Mouse (Mus musculus) kidney, adult 11 months (tissue): ENCODE results near the gene Yju2.

Source experiments
- DNase-seq: peaks from one replicate; pipeline ENCODE4 v3.0.0; 2022

Yju2 gene

DNA sequence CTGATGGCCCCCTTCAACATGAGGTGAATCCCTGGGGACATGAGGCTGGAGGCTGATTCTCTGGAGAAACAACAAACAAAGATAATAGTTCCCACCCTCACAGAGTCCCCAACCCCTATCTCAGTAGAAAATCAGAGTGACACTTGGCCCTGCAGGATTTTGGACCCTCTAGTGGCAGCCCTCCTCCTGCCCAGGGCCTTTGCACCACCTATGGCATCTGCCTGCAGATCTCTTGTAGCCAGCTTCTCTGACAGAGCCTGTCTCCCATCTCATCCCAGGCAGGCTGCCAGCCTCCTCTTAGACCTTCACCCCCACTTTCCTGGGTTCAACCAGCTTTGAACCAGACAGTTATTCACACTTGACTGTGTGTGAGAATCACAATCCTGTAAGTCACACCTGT, 1.9 kb downstream of the Yju2 start:
- DNase-seq: no peak

DNA sequence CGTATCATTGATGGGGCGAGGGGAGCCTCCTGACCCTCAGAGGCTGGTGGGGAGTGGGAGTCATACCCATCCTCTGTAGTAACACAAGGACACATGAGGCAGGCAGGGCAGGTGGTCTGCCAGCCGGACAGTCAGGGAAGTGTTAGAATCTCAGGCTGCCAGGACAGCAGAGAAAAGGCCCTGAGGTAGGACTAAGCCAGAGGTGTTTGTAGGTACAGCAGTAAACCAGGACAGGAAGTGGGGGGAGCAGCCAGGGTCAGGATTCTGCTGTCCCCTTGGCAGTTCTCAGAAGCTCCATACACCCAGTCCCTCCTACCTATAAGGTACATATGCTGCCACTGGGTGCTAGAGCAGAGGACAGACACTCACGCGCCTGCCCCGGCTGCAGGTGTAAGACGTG, 2.7 kb downstream of the Yju2 start:
- no peak for DNase-seq

DNA sequence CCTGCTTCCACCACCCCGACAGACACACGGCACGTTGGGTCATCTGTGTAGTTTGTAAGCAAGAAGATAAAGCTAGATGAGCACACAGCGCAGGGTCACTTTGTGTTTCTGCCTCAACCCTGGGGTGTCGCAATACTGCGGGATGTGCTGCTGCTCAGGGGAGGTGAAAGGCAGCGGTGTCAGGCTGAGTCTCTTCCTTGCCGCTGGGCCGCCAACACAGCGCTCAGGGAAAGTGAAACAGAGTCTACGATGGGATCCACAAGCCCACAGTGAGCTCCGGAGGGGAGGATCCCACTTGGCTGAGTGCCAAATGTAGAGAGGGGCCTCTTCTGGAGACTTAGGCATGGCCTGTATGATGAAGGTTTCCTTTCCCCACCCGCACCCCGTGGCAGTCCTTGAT, 4.3 kb downstream of the Yju2 start:
- no peak for DNase-seq

DNA sequence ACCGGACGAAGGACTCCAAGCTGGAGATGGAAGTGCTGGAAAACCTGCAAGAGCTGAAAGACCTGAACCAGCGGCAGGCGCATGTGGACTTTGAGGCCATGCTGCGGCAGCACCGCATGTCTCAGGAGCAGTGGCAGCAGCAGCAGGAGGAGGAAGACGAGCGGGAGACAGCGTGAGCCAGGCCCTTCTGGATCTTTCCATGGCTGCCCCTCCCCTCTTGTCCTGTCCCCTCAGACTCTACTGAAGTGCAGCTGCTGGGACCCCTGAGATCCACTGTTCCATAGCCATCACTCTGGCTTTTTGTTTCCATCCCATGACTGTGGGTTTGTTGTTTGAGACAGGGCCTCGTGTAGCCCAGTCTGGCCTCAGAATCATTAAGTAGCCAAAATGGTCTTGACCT, 5.6 kb downstream of the Yju2 start:
- no peak for DNase-seq

DNA sequence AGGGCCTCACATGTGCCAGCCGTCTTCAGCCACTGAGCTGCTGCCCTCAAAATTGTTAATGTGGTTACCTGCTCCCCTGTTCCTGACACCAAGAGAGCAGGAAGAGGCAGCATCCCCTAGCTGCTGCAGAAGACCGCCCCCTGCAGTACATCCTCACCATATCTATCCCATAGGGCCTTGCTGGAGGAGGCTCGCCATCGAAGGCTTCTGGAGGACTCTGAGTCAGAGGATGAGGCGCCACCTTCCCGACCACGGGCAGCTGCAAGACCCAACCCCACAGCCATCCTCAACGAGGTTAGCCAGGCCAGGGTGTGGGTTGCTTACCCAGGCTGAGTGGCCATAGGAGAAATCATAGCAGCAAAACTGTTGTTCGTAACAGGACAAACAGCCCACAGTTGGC, 6.1 kb downstream of the Yju2 start:
- DNase-seq: no peak

DNA sequence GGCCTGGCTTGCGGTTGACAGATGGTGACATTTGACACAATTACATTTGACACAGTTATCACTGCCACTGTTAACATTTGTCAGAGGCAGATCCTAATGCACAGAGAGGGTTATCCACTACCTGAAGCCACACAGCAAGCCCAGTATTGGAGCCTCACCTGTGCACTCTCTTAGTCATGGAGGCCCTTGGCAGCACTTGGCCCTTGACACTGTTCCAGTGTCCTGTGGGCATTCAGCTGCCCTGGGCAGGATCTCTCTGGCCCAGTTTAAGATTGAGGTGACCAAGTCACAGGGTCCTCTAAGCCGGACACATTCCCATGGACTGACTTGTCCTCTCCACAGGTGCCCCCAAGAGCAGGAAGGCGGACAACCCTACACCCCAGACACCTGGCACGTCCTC, 8.3 kb downstream of the Yju2 start:
- no peak for DNase-seq

DNA sequence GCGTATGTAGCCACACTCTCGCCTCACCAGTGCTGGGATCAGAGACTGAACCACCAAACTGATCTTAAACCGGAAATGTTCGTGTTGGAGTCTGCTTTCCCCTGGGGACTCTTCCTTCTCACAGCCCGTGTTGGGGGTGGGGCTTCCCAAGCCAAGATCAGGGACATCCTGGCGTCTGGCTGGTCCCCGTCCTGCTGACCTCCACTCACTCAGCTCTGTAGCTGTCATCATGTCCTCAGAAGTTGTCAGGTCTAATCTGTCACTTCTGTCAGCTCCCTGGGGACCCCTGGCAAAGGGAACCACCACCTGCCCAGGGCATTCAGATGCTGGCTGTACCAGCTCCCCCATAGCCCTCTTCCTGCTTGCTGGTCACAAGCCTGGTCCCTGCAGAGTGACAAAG, 9.3 kb downstream of the Yju2 start:
- peak; percentile 27 for DNase-seq

DNA sequence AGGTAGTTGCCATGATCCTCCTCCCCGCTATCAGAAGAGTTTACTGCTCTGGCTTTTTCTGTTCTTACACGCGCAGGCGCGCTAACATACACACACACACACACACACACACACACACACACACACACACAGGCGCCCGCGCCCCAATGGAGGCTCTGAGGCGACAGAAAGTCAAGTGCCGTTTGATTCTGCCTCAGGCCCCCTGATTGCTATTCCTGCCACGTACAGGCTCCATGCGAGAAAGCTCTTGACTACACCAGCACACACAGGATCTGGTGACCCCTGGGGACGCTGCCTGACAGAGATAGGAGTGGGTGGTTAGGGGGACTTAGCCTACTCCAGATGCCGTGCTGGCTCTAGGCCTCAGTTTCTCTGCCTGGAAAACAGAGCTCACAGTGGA, 10.7 kb downstream of the Yju2 start:
- peak; percentile 70 for DNase-seq

DNA sequence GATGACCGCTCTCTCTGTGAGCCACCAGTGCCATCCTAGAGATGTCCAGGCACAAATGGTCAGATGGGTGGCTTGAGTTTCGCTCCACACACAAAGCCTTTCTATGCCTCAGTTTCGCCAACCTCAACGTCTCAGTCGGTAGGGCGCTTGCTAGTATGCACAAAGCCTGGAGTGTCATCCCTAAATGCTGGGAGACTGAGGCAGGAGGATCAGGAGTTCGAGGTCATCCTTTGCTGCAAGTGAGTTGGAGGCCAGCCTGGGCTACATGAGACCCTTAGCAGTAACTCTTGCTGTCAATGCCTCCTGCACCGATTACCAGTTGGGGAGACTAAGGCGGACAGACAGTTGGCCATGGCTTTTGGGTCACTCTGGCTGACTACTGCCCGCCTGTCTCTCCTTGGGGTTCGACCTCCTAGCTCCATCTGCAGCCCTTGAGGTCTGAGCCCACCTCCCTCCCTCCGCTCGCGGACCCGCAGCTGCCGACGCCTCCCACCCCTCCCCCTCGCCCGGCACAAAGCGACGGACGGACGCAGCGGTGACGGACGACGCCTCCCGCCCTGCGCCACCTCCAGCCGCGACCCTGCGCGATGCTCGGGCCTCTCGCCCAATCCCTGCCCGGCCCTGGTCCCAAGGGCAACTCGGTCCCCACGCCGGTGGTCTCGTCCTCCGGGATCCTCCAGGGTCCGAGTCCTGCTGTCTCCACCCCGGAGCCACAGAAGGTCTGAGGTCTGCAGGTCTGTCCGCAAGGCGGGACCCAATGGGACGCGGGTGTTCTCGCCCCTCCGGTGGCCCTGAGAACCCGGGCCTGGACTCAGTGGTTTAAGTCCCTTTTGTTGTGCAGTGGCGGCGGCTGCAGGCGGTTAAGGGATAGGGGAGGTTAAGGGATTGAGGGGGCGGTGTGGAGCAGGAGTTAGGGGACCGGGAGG, 11.3 kb downstream of the Yju2 start, which contains the start of gene Shd:
Gene Shd, plus strand, starts transcription at position 502 of the 926 bp plus-strand sequence.
- DNase-seq: no peak

DNA sequence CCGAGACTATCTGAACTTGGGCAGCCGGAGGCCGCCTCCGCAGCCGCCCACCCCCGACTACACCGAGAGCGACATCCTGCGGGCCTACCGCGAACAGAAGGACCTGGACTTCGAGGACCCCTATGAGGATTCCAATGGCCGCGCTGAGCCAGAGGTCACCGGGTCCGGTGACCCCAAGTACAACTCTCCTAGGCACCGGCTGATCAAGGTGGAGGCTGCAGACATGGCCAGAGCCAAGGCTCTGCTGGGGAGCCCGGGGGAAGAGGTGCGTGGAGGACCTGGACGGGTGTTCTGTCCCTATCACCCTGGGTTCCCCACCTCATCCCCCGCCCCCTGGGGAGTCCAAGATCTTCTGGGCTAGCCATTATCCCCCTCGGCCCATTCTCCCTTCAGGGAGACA, 12.6 kb downstream of the Yju2 start:
- DNase-seq: no peak

DNA sequence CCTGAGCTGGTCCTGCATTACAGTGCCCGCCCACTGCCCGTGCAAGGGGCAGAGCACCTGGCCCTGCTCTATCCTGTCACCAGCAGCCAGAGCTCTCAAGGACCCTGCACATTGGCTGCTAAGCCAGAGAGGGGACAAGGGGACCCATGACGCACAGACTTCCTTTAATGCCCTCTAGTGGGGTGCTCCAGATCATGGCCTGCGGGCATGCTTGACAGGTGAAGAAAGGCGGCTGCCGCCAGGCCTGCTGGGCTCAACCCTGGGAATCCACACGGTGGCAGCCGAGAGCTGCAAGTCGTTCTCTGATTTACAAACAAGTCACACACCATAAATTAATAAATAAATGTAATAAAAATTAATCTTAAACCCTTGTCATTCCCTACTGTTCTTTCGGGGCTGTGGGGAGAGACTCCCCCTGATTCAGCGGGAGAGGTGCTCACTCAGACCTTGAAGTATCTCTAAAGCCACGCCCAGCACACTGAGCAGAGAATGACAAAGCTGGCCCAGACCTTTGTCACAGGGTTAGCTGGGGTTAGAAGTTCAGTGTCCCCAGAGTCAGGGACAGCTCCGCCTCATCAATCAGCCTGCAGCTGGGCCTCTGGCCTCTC, 17.5 kb downstream of the Yju2 start:
- peak; percentile 75 for DNase-seq

DNA sequence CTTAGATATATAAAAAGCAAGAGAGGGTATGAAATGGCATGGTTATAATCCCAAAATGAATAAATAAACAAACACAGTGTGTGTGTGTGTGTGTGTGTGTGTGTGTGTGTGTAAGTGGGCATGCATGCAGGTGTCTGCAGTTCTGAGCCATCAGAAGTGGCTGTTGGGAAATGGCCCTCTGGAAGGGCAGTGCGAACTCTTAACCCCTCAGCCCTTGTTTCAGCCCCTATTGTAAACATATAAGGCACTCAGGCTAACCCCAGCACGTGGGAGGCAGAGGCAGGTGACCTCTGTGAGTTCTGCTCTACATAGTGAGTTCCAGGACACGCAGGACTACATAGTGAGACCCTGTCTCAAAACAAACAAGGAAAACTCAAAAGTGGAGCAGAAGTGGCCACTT, 18.4 kb downstream of the Yju2 start:
- DNase-seq: no peak

DNA sequence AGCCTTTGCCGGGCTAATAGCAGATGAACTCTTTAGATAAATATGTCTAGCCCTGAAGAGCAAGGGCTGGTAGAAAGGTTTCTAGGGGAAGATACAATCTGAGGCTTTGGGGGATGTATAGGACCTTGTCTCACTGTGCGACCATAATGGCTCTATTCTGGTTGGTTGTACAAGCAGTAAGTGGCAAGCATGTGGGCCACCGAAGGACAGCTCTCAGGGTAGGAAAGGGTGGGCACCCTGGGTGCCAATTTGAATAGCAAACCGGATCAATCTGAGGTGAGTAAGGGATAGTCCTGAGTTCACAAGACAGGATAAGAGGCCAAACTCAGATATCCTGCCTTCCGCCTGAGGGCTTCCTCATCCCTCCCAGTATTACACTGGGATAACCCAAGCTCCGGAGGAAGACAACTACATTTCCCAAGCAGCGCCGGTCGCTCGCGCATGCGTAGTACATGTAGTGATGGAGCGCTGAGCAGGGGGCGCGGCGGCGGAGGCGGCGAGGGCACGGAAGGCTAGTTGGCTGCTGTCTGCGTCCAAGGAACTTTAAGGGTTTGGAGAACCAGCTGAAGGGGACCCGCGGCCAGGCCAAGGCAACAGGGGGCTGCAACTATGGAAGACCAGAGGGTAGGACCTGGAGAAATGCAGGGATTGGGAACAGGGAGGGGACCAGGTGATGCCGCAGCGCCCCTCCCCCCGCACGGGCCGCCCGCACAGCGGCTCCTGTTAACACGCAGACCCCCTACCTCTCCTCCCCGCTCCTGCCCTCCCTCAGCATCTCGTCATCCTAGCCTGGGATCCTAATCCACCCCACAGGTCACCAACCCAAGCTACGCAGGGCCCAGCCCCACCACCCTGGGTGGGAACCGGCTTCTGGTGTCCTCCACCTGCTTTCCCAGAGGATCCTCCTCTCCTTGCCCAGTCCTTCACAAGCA, 27.4 kb downstream of the Yju2 start, which contains the start of gene Fsd1:
Gene Fsd1, plus strand, starts transcription at position 480 of the 932 bp plus-strand sequence.
- no peak for DNase-seq

DNA sequence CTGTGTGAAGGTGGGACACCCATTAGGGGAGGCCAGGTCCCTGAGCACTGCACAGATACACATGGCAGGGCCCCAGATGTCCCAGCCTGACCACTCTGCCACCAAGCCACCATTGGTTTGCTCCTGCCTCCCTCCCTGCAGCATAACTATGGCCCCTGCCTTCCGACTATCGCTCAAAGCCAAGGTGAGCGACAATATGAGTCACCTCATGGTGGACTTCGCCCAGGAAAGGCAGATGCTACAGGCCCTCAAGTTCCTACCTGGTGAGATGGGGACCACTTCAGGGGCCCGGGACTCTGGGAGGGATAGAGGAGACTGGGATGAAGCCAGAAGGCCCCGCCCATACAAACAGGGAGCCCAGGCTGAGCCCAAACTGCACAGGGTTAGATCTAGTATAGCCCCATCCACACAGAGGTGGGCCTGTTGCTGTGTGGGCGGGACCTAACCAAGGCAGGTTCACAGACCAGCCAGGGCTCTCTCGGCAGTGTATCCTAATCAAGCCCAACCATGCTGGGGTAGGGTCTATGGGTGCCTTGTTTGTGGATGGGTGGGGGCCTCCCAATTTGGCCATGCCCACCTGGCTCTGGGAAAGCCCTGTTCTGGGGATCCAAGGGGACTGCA, 31.5 kb downstream of the Yju2 start:
- no peak for DNase-seq

DNA sequence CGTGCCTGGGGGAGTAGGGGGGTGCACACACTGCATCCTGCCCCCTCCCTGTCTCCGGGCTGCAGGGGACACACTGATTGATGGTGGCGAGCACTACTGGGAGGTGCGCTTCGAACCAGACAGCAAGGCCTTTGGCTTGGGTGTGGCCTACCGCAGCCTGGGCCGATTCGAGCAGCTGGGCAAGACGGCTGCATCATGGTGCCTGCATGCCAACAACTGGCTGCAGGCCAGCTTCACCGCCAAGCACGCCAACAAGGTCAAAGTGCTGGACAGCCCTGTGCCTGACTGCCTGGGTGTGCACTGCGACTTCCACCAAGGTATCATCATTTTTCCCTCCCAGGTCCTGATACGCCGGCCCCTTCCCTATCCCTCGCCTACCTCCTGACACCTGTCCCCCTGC, 37.1 kb downstream of the Yju2 start:
- peak; percentile 79 for DNase-seq

DNA sequence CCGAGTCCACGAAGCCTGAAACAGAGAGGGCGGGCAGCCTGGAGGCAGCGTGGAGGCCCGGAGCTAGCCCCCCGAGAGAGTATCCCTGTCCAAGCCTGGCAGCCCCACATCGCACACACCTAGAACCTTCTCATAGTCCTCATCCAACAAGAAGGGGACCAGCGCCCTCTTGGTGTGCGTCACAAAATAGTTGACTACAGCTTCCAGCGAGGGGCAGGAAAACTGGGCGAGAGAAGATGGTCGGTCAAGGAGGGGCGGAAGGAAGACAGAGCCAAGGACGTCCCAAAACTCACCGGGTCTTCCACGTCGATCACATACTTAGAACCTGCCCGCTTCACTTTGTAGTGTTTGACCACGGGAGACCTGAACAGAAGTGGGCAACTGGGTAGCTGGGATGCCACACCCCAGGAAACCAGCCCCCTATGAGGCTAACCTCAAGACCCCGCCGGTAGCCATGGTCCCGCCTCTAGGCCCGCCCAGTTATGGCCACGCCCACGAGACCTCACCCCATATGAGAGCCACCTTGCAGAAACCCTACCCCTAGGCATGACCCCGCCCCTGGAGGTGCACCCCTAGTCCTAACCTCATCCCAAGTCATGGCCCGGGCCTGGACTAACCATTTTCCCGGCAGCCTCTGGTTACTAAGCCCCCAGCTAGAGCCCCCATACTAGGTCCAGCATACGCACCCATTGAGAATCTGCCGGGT, 41.0 kb downstream of the Yju2 start:
- no peak for DNase-seq

DNA sequence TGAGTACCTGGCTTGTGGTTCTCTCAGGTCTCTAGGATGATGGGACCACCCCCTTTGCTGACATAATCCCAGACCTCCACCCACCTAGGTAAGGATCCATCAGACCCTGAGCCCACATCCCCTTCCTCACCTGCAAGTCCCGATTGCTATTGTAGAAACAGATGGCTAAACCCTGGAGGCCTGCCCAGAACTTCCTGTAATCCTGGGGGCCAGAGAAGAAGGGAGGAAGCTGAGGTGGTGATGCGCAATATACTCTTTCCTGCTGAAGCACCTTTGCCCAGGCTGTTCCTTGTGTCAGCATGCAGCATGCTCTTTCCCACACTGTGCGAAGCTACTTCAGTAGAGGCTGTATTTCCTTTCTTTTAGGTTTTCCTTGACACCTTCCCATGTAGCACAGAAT, 44.1 kb downstream of the Yju2 start:
- DNase-seq: no peak

DNA sequence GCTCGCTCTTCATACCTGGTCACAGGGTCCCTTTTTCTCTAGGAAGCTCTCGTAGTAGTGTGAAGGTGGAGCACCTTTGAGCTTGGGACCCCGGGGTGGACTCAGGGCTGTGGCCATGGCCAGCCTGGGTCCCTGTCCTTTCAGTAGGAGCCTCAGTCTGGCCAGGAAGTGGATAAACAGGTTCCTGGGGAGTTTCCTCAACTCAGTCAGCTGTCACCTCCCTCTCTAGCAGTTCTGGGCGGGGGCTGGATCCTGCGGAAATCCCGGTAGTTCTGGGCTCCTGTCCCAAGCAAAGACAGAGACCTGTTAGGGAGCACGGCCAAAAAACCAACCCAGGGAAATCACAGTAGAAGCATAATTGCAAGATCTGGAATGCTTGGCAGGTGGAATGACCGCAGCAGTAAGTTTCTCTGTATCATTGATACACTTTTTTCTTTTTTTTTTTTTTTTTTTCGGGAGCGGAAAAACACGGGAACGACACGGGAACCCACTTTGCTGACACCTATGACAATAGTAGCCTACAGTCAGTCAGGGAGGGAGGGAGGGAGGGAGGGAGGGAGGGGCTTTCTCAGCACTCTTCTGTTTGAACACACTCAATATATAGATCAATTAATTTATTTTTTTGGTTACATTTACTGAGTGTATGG, 46.6 kb downstream of the Yju2 start, which contains the start of the genes Stap2 and Mpnd:
Gene Stap2, minus strand, starts transcription at position 170 of the 647 bp plus-strand sequence.
Gene Mpnd, plus strand, starts transcription at position 297 of the 647 bp plus-strand sequence.
- peak; percentile 67 for DNase-seq

DNA sequence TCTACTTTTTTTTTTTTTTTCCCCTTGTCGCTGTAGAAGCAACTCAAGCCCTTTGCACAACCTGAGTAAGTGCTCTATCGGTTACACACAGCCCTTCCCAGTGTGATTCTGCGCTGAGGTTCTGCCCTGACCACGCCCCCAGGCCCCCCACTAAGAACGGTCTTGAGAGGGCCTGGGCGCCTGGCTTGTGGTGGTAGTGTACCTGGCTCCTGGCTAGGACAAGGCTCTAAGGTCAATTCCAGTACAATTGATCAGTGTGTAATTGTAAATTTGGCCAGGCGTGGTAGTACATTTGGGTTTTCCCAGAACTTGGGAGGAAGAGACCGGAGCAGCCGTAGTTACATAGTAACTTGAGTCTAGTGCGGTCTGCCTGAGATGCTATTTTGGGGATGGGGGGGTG, 48.1 kb downstream of the Yju2 start:
- DNase-seq: no peak

DNA sequence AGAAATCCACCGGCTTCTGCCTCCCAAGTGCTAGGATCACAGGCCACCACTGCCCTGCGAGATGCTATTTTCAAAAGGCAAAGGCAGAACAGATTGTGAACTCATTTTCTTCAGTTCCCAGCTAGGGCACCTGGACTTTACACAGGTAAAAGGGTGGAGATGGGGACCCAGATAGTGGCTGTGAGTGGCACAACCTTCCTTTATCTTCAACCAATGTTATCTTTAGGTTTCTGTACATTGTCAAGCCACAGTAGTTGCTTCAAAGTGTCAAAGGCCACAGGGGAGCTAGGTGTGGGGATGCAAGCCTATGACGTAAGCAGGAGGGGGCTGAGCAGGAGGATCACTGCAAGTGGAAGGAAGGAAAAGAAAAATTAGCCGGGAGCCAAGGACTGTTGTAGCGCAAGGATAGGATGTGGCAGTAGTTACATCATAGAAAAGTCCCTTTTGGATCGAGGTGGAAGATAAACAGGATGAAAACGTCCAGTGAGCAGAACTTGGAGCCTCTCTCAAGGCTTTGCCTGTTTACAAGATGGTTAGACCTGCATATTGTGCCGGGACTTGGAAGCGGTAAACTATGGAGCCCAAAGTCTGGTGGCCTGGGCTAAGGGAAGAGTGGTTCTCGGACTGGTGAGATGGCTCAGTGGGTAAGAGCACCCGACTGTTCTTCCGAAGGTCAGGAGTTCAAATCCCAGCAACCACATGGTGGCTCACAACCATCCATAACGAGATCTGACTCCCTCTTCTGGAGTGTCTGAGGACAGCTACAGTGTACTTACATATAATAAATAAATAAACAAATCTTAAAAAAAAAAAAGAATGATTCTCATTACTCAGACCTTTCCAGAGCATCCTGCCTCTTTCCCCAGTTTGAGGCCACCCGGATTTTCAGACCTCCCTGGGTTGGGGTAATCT, 48.8 kb downstream of the Yju2 start:
- DNase-seq: no peak
